Mouse (Mus musculus): ENCODE data around the gene Slc25a47. TPM values are rescaled to one million over a fixed set of nuclear protein-coding genes. Genes with fewer than 3 reads are reported as not detected.

Gene Slc25a47
- 3.0 TPM for total RNA-seq (2023)

GRCm38 (mm10) chr12:108835840-108836409, at the start of gene Slc25a47, which contains the start of gene Slc25a29:
Gene Slc25a47 (plus strand): TSS chr12:108836046.
Gene Slc25a29 (minus strand): TSS chr12:108835883.

GRCm38 (mm10) chr12:108792546-108793452, 43.0 kb upstream of the Slc25a47 start, which contains the start of gene Yy1:
Gene Yy1 (plus strand): TSS chr12:108792973.

GRCm38 (mm10) chr12:108892989-108893714, 57.3 kb downstream of the Slc25a47 start, which contains the start of gene Wdr25:
Gene Wdr25 (plus strand): TSS chr12:108893631.

GRCm38 (mm10) chr12:108893715-108894431, 58.0 kb downstream of the Slc25a47 start, which contains the start of gene Wars:
Gene Wars (minus strand): TSS chr12:108894174.

Other genes starting within 250 kb of the Slc25a47 start
- not detected for gene Degs2, start 133.7 kb upstream of the Slc25a47 start, total RNA-seq (2023)
- 84.9 TPM for gene Yy1, start 43.1 kb upstream of the Slc25a47 start, total RNA-seq (2023)
- gene Slc25a29, start 163 bp upstream of the Slc25a47 start, total RNA-seq (2023) = 8.8 TPM
- 6.7 TPM for gene Wdr25, start 57.6 kb downstream of the Slc25a47 start, total RNA-seq (2023)
- gene Wars, start 58.1 kb downstream of the Slc25a47 start, total RNA-seq (2023) = 31.2 TPM
- gene Begain, start 232.2 kb downstream of the Slc25a47 start, total RNA-seq (2023) = 3.6 TPM